Mouse (Mus musculus): ENCODE measurements around the gene Smarcb1. TPM values are rescaled to one million over a fixed set of nuclear protein-coding genes. Genes with fewer than 3 reads are reported as not detected.

Gene Smarcb1
- polyA plus RNA-seq, 1 experiment, result 33.8 TPM

- no peak for TF ChIP-seq POLR2A (IDR thresholded peaks at IDR 0.05; ENCODE audit: borderline replicate concordance, control insufficient read depth, low read depth, low read length)
- TF ChIP-seq CTCF (IDR thresholded peaks at IDR 0.05; ENCODE audit: control insufficient read depth, insufficient read depth, low read length), result no peak
- 73% methylated on average over 13 of the region's 13 CpGs for WGBS
- H3K4me3 ChIP-seq (replicated peaks; ENCODE audit: control insufficient read depth, low read depth, low read length), result no peak overlapping the region
These were observed 5.0 kb upstream of the Smarcb1 start for GRCm38 (mm10) chr10:75926396-75926795.

GRCm38 (mm10) chr10:75924324-75924723, 2.9 kb upstream of the Smarcb1 start:
- WGBS, result 44% methylated on average over 2 of the region's 2 CpGs
- H3K27ac ChIP-seq (ENCODE audit: control insufficient read depth, insufficient read depth, low read depth, low read length, poor library complexity), result no peak overlapping the region
- no peak for TF ChIP-seq POLR2A (IDR thresholded peaks at IDR 0.05; ENCODE audit: borderline replicate concordance, control insufficient read depth, low read depth, low read length)
- TF ChIP-seq CTCF (IDR thresholded peaks at IDR 0.05; ENCODE audit: control insufficient read depth, insufficient read depth, low read length), result no peak
- no peaks in the 10 kb centered on the region; the same call in 1 of the 2 replicates for H3K4me1 ChIP-seq (ENCODE audit: control insufficient read depth, insufficient read depth, low read length)
- H3K4me3 ChIP-seq (replicated peaks; ENCODE audit: control insufficient read depth, low read depth, low read length), result no peak overlapping the region

More at GRCm38 (mm10) chr10:75926396-75926795, 5.0 kb upstream of the Smarcb1 start:
- H3K4me1 ChIP-seq (ENCODE audit: control insufficient read depth, insufficient read depth, low read length), result no peaks in the 10 kb centered on the region; the same call in 1 of the 2 replicates
- H3K27ac ChIP-seq (ENCODE audit: control insufficient read depth, insufficient read depth, low read depth, low read length, poor library complexity), result no peak overlapping the region

DNA sequence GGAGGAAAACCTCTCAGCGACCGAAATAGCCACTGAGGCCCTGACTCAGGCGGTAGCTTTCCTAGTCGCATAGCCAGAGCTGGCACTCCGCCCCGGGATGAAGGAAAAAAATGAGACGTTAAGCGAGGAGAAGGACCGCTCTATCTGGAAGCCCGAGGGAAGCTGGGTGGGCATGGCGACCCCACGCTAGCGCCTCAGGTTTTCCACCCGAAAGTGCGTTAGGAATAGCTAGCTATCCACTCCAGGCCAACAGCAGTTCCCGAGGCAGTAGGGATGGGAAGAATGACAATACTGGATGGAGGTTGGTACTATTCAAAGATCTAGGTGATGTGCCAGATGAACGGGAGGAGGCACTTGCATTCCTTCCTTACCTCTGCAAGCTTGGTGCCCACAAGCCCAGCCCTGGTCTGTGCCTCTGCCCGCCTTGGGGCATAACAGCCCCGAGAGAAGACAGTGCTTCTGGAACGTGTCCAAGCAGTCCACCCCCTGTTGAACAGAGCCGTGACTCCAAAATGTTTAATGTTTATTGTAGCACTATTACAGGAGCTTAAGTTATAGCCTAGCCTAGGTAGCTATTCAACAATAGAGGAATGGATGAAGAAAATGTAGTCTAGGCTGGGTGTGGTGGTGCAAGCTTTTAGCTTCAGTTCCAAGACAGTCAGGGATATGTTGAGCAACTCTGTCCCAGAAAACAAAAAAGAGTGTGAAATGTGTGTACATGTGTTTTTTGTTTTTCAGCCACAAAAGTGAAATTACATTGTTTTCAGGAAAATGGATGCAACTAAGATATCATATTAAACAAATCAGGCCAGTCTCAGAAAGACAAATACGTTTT, 526 bp upstream of the Smarcb1 start:
- no peak for TF ChIP-seq CTCF (IDR thresholded peaks at IDR 0.05; ENCODE audit: control insufficient read depth, insufficient read depth, low read length)
- no peak for TF ChIP-seq POLR2A (IDR thresholded peaks at IDR 0.05; ENCODE audit: borderline replicate concordance, control insufficient read depth, low read depth, low read length)
- Histone ChIP-seq H3K4me1 (ENCODE audit: control insufficient read depth, insufficient read depth, low read length) (no peaks in the 10 kb centered on the region; the same call in 1 of the 2 replicates), H3K4me3 (replicated peaks; ENCODE audit: control insufficient read depth, low read depth, low read length) (peak overlapping the region; percentile 91), H3K27ac (ENCODE audit: control insufficient read depth, insufficient read depth, low read depth, low read length, poor library complexity) (peak overlapping the region; percentile 46)
- 5% methylated on average over 22 of the region's 22 CpGs for WGBS

DNA sequence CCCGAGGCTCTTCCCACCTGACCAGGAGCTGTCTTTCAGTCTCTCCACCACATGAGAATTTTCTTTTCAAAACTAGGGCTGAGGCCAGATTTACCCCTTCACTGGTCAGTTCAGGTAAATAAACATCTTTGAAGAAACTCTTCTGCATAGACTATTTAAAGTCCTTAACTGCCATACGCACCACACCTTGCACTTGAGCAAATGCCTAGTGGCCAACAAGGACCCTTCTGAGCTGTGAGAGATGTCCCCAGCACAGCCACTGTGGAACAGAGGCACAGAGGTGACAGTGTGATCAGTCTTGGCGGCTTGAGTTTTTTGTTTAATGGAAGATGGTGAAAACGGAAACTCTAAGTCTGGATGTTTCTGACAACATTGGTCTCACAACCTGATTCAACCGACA, 2.4 kb downstream of the Smarcb1 start:
- TF ChIP-seq CTCF (IDR thresholded peaks at IDR 0.05; ENCODE audit: control insufficient read depth, insufficient read depth, low read length), result no peak
- no peak for TF ChIP-seq POLR2A (IDR thresholded peaks at IDR 0.05; ENCODE audit: borderline replicate concordance, control insufficient read depth, low read depth, low read length)
- H3K4me3 ChIP-seq (replicated peaks; ENCODE audit: control insufficient read depth, low read depth, low read length), result no peak overlapping the region
- H3K4me1 ChIP-seq (ENCODE audit: control insufficient read depth, insufficient read depth, low read length), result no peaks in the 10 kb centered on the region; the same call in 1 of the 2 replicates
- H3K27ac ChIP-seq (ENCODE audit: control insufficient read depth, insufficient read depth, low read depth, low read length, poor library complexity), result no peak overlapping the region
- 84% methylated on average over 5 of the region's 5 CpGs for WGBS

GRCm38 (mm10) chr10:75916840-75917239, 4.6 kb downstream of the Smarcb1 start:
- no peaks in the 10 kb centered on the region; the same call in 1 of the 2 replicates for H3K4me1 ChIP-seq (ENCODE audit: control insufficient read depth, insufficient read depth, low read length)

DNA sequence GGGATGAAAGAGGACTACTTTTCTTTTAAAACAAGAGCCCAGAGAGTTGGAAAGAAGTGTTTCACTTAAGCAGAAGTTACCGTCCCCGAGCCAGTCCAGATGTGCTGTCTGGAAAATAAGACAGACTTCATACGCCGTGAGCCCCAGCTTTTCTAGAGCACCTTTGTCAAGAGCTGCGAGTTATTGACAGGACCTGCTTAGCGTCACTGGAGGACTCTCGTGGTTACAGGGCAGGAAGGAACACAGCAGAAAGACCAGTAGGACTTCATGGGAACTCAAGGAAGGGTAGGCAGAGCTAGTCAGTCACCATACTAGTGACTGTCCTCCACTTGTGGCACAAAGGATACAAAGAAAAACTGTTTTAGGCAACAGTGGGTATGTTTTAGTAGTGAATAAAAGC, 5.9 kb downstream of the Smarcb1 start:
- no peak for TF ChIP-seq CTCF (IDR thresholded peaks at IDR 0.05; ENCODE audit: control insufficient read depth, insufficient read depth, low read length)
- TF ChIP-seq POLR2A (IDR thresholded peaks at IDR 0.05; ENCODE audit: borderline replicate concordance, control insufficient read depth, low read depth, low read length), result no peak
- Histone ChIP-seq H3K4me1 (ENCODE audit: control insufficient read depth, insufficient read depth, low read length) (no peaks in the 10 kb centered on the region), H3K4me3 (replicated peaks; ENCODE audit: control insufficient read depth, low read depth, low read length) (no peak overlapping the region), H3K27ac (ENCODE audit: control insufficient read depth, insufficient read depth, low read depth, low read length, poor library complexity) (no peak overlapping the region)
- 75% methylated on average over 7 of the region's 7 CpGs for WGBS

More at GRCm38 (mm10) chr10:75916840-75917239, 4.6 kb downstream of the Smarcb1 start:
- H3K4me3 ChIP-seq (replicated peaks; ENCODE audit: control insufficient read depth, low read depth, low read length), result no peak overlapping the region
- H3K27ac ChIP-seq (ENCODE audit: control insufficient read depth, insufficient read depth, low read depth, low read length, poor library complexity), result no peak overlapping the region
- TF ChIP-seq CTCF (IDR thresholded peaks at IDR 0.05; ENCODE audit: control insufficient read depth, insufficient read depth, low read length) (no peak), POLR2A (IDR thresholded peaks at IDR 0.05; ENCODE audit: borderline replicate concordance, control insufficient read depth, low read depth, low read length) (no peak)
- WGBS, result 84% methylated on average over 8 of the region's 8 CpGs

GRCm38 (mm10) chr10:75913013-75913589, 8.3 kb downstream of the Smarcb1 start:
- Histone ChIP-seq H3K4me3 (replicated peaks; ENCODE audit: control insufficient read depth, low read depth, low read length) (no peak overlapping the region), H3K27ac (ENCODE audit: control insufficient read depth, insufficient read depth, low read depth, low read length, poor library complexity) (no peak overlapping the region), H3K4me1 (ENCODE audit: control insufficient read depth, insufficient read depth, low read length) (no peaks in the 10 kb centered on the region)
- TF ChIP-seq POLR2A (IDR thresholded peaks at IDR 0.05; ENCODE audit: borderline replicate concordance, control insufficient read depth, low read depth, low read length) (no peak), CTCF (IDR thresholded peaks at IDR 0.05; ENCODE audit: control insufficient read depth, insufficient read depth, low read length) (no peak)
- WGBS, result 42% methylated on average over 6 of the region's 6 CpGs

DNA sequence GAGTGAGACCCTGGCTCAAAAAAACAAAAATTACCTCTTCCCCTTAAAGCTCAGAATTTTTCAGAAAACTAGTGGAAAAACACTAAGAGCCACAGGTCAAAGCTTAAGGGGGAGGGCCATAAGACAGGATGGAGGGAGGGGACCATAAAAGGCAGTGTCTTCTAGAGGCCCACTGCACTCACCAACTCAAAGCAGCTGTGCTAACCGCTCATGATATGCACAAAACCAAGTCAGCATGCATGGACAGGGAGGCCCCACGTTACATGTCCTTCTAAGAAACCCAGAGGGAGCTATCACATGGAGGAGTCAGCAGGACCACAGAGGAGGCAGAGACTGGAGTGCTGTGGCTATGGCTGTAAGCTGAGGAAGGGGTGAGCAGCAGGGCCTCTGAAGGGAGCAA, 10.7 kb downstream of the Smarcb1 start:
- WGBS, result 91% methylated on average over 2 of the region's 2 CpGs

More for the DNA sequence above, 10.7 kb downstream of the Smarcb1 start:
- Histone ChIP-seq H3K4me3 (replicated peaks; ENCODE audit: control insufficient read depth, low read depth, low read length) (no peak overlapping the region), H3K27ac (ENCODE audit: control insufficient read depth, insufficient read depth, low read depth, low read length, poor library complexity) (no peak overlapping the region), H3K4me1 (ENCODE audit: control insufficient read depth, insufficient read depth, low read length) (no peaks in the 10 kb centered on the region)
- TF ChIP-seq POLR2A (IDR thresholded peaks at IDR 0.05; ENCODE audit: borderline replicate concordance, control insufficient read depth, low read depth, low read length) (no peak), CTCF (IDR thresholded peaks at IDR 0.05; ENCODE audit: control insufficient read depth, insufficient read depth, low read length) (no peak)
